Mouse (Mus musculus) embryonic facial prominence, embryonic 14.5 days (tissue): ENCODE measurements around the gene Cdipt. TPM values are rescaled to one million over a fixed set of nuclear protein-coding genes. Genes with fewer than 3 reads are reported as not detected.

Experiments used
- ATAC-seq: fragments of 200-750 bp; cut with Nextera tagmentation; 2 replicates; pipeline ENCODE4 v1.8.0; 2017; ENCODE audit warnings: low read depth, moderate number of reproducible peaks, moderate TSS enrichment
- DNase-seq: peaks from one replicate; pipeline ENCODE4 v3.0.0-alpha.2; 2015; ENCODE audit warnings: low spot score
- H3K27ac ChIP-seq: fragments of 300-500 bp; sonication (generic); replicated peaks from 2 replicates; pipeline ENCODE4 v1.5.1; 2014; ENCODE audit warnings: low read depth, mild to moderate bottlenecking, low read length, moderate library complexity
- H3K27me3 ChIP-seq: fragments of 300-500 bp; sonication (generic); replicated peaks from 2 replicates; pipeline ENCODE4 v1.6.1; 2014; ENCODE audit warnings: low read length; ENCODE audit not compliant: control insufficient read depth, insufficient read depth
- H3K36me3 ChIP-seq: fragments of 300-500 bp; sonication (generic); 2 replicates; pipeline ENCODE4 v1.6.1; 2014; ENCODE audit warnings: low read length, mixed read lengths; ENCODE audit not compliant: control insufficient read depth, insufficient read depth
- H3K4me1 ChIP-seq: fragments of 300-500 bp; sonication (generic); 2 replicates; pipeline ENCODE4 v1.6.1; 2014; ENCODE audit warnings: antibody characterized with exemption, low read length; ENCODE audit not compliant: control insufficient read depth, insufficient read depth
- H3K4me2 ChIP-seq: fragments of 300-500 bp; sonication (generic); 2 replicates; pipeline ENCODE4 v1.6.1; 2014; ENCODE audit warnings: low read depth, mild to moderate bottlenecking, low read length, moderate library complexity, mixed read lengths
- H3K4me3 ChIP-seq: fragments of 300-500 bp; sonication (generic); 2 replicates; pipeline ENCODE4 v1.5.1; 2014; ENCODE audit warnings: low read depth, mild to moderate bottlenecking, low read length
- H3K9ac ChIP-seq: fragments of 300-500 bp; sonication (generic); 2 replicates; pipeline ENCODE4 v1.6.1; 2014; ENCODE audit warnings: low read depth, mild to moderate bottlenecking, low read length, moderate library complexity, mixed read lengths
- H3K9me3 ChIP-seq: fragments of 300-500 bp; sonication (generic); 2 replicates; pipeline ENCODE4 v1.6.1; 2016; ENCODE audit warnings: low read length; ENCODE audit not compliant: control insufficient read depth
- WGBS: fragments of 180-500 bp; shearing (Covaris S2); extraction: QIAGEN DNeasy Blood & Tissue Kit; methylation state at CpG from one replicate; pipeline ENCODE4 v1.1.7; 2014; 5-methylcytosine and 5-hydroxymethylcytosine counted together
- polyA plus RNA-seq: library from polyadenylated mRNA; unstranded; fragments of >200 nt; fragmentation: Nextera tagmentation; extraction: Ambion mirVana; gene quantifications from 2 replicates; pipeline ENCODE4 v1.2.1, GENCODE M21; 2014

Gene Cdipt
- polyA plus RNA-seq, 1 experiment from 2014 or later: 88.0 TPM

GRCm38 (mm10) chr7:127018416-127019305, 42.9 kb downstream of the Cdipt start:
- WGBS: 57% methylated on average over 14 of the region's 15 CpGs
- DNase-seq: no peak
- H3K4me1 ChIP-seq: peaks cover 37% of the 10 kb centered on the region

GRCm38 (mm10) chr7:127019306-127019960, 43.7 kb downstream of the Cdipt start:
- Histone ChIP-seq H3K4me2 (peak overlapping the region; percentile 83), H3K36me3 (peaks cover 40% of the 10 kb centered on the region), H3K9ac (peak overlapping the region; percentile 78), H3K4me1 (peaks cover 41% of the 10 kb centered on the region), H3K4me3 (peak overlapping the region; percentile 59), H3K27me3 (no peaks in the 10 kb centered on the region), H3K27ac (peak overlapping the region; percentile 84), H3K9me3 (no peaks in the 10 kb centered on the region)
- DNase-seq (no peak), ATAC-seq (no peak)
- 55% methylated on average over 10 of the region's 14 CpGs for WGBS

More at GRCm38 (mm10) chr7:127018416-127019305, 42.9 kb downstream of the Cdipt start:
- H3K9ac ChIP-seq: peak overlapping the region; percentile 80
- no peak for ATAC-seq
- H3K27me3 ChIP-seq: no peaks in the 10 kb centered on the region
- H3K36me3 ChIP-seq: peaks cover 40% of the 10 kb centered on the region
- peak overlapping the region; percentile 73 for H3K4me3 ChIP-seq
- H3K9me3 ChIP-seq: no peaks in the 10 kb centered on the region
- peak overlapping the region; percentile 77 for H3K27ac ChIP-seq
- peak overlapping the region; percentile 83 for H3K4me2 ChIP-seq

- Histone ChIP-seq H3K27me3 (no peaks in the 10 kb centered on the region), H3K9me3 (no peaks in the 10 kb centered on the region), H3K36me3 (peaks cover 37% of the 10 kb centered on the region), H3K4me3 (peak overlapping the region; percentile 59), H3K4me1 (peaks cover 41% of the 10 kb centered on the region), H3K27ac (peak overlapping the region; percentile 84), H3K9ac (peak overlapping the region; percentile 78), H3K4me2 (peak overlapping the region; percentile 83)
- DNase-seq: no peak
- ATAC-seq: no peak
- WGBS: 40% methylated on average over 3 of the region's 3 CpGs
These were observed 44.3 kb downstream of the Cdipt start for GRCm38 (mm10) chr7:127020031-127020430.

GRCm38 (mm10) chr7:127020491-127020890, 44.8 kb downstream of the Cdipt start:
- H3K27me3 ChIP-seq: no peaks in the 10 kb centered on the region
- ATAC-seq (no peak), DNase-seq (no peak)
- H3K9me3 ChIP-seq: no peaks in the 10 kb centered on the region
- peaks cover 36% of the 10 kb centered on the region for H3K36me3 ChIP-seq
- peak overlapping the region; percentile 59 for H3K4me3 ChIP-seq
- H3K27ac ChIP-seq: peak overlapping the region; percentile 84
- 36% methylated on average over 5 of the region's 5 CpGs for WGBS
- H3K4me2 ChIP-seq: peak overlapping the region; percentile 83
- H3K4me1 ChIP-seq: peaks cover 41% of the 10 kb centered on the region
- H3K9ac ChIP-seq: peak overlapping the region; percentile 78

- peak within 1 kb of the TSS; percentile 59 for H3K4me3 ChIP-seq
- H3K36me3 ChIP-seq: peaks cover 30% of the 10 kb centered on the region
- H3K4me1 ChIP-seq: peaks cover 37% of the 10 kb centered on the region
- peak; percentile 48 for ATAC-seq
- no peaks in the 10 kb centered on the region for H3K27me3 ChIP-seq
- peak within 1 kb of the TSS; percentile 78 for H3K9ac ChIP-seq
- peak; percentile 91 for DNase-seq
- H3K9me3 ChIP-seq: no peaks in the 10 kb centered on the region
- WGBS: 2% methylated on average over 32 of the region's 37 CpGs
- H3K27ac ChIP-seq: peak within 1 kb of the TSS; percentile 84
- peak within 1 kb of the TSS; percentile 83 for H3K4me2 ChIP-seq
These were observed 45.3 kb downstream of the Cdipt start, which contains the start of the genes Gm42742 and Prrt2 for GRCm38 (mm10) chr7:127020901-127021562. Gene Gm42742 (minus strand): TSS chr7:127021097. Gene Prrt2 (minus strand): TSS chr7:127021211.

- Histone ChIP-seq H3K4me1 (peaks cover 36% of the 10 kb centered on the region), H3K9me3 (no peaks in the 10 kb centered on the region), H3K4me2 (peak overlapping the region; percentile 83), H3K27me3 (no peaks in the 10 kb centered on the region), H3K27ac (peak overlapping the region; percentile 84), H3K9ac (peak overlapping the region; percentile 78), H3K4me3 (peak overlapping the region; percentile 59), H3K36me3 (peaks cover 30% of the 10 kb centered on the region)
- ATAC-seq: no peak
- 38% methylated on average over 5 of the region's 5 CpGs for WGBS
- DNase-seq: peak; percentile 38
These were observed 46.1 kb downstream of the Cdipt start for GRCm38 (mm10) chr7:127021563-127022527.

- Histone ChIP-seq H3K4me2 (peak overlapping the region; percentile 79), H3K4me1 (peaks cover 34% of the 10 kb centered on the region), H3K4me3 (no peak overlapping the region), H3K9ac (peak overlapping the region; percentile 98; the same call in 1 of the 2 replicates), H3K36me3 (peaks cover 30% of the 10 kb centered on the region), H3K27me3 (no peaks in the 10 kb centered on the region), H3K27ac (no peak overlapping the region), H3K9me3 (no peaks in the 10 kb centered on the region)
- 59% methylated on average over 3 of the region's 7 CpGs for WGBS
- ATAC-seq (no peak), DNase-seq (no peak)
These were observed 47.0 kb downstream of the Cdipt start for GRCm38 (mm10) chr7:127022528-127023271.
